8 mouse cellular contexts compared by ENCODE assay signal in the genomic region with DNA sequence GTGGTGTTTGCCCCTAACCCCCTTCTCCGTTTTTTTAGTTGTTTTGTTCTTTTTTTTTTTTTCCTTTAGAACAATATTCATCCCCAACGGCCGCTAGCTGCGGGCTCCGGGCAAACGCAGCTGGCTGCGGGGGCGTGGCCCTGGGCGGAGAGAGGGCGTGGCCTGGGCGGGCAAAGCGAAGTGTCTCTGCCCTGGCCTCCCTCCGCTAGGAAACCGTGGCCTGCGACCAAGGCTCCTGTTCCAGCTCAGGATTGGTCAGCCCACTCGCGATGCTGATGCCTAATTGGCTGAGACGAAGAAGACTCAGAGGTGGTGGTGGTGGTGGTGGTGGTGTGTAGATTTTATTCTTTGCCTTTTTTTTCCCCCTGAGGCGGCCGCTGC. TPM values are rescaled to one million over a fixed set of nuclear protein-coding genes. Genes with fewer than 3 reads are reported as not detected.
DNase-seq lines count a peak whose midpoint lies in the region; ATAC-seq and TF ChIP-seq lines count a peak whose summit lies in the region.

A gene (minus strand): TSS at position 141 of the 381 bp plus-strand sequence.

- WGBS in embryonic facial prominence, embryonic 13.5 days: under 1% methylated on average over 20 of the region's 20 CpGs
- WGBS in heart, adult 2 months: under 1% methylated on average over 20 of the region's 20 CpGs
- whole genome bisulfite sequencing in limb, embryonic 13.5 days: 0% methylated on average over 20 of the region's 20 CpGs
- WGBS in midbrain, embryonic 16.5 days: 0% methylated on average over 20 of the region's 20 CpGs

- H3K27me3 ChIP-seq in embryonic facial prominence, embryonic 13.5 days: peaks cover 18% of the 10 kb centered on the region; the same call in 1 of the 2 replicates
- peaks cover 5% of the 10 kb centered on the region; the same call in 1 of the 2 replicates for H3K27me3 ChIP-seq in heart, adult 2 months (ENCODE audit: control insufficient read depth, insufficient read depth, low read length)
- H3K27me3 ChIP-seq in limb, embryonic 13.5 days: peaks cover 31% of the 10 kb centered on the region
- no peaks in the 10 kb centered on the region for H3K27me3 ChIP-seq in midbrain, embryonic 16.5 days (ENCODE audit: control insufficient read depth, insufficient read depth, low read depth, low read length)

- no peaks in the 10 kb centered on the region for H3K9me3 ChIP-seq in embryonic facial prominence, embryonic 13.5 days
- no peaks in the 10 kb centered on the region for H3K9me3 ChIP-seq in limb, embryonic 13.5 days
- H3K9me3 ChIP-seq in midbrain, embryonic 16.5 days (replicated peaks; ENCODE audit: control insufficient read depth, low read length, poor library complexity, severe bottlenecking): no peaks in the 10 kb centered on the region

- peak within 1 kb of the TSS; percentile 52 for H3K4me3 ChIP-seq in embryonic facial prominence, embryonic 13.5 days
- H3K4me3 ChIP-seq in heart, adult 2 months: peak within 1 kb of the TSS; percentile 53
- H3K4me3 ChIP-seq in limb, embryonic 13.5 days: peak within 1 kb of the TSS; percentile 59
- peak within 1 kb of the TSS; percentile 46 for H3K4me3 ChIP-seq in midbrain, embryonic 16.5 days (ENCODE audit: low read depth, low read length)

- no peaks in the 10 kb centered on the region for H3K36me3 ChIP-seq in embryonic facial prominence, embryonic 13.5 days
- H3K36me3 ChIP-seq in heart, adult 2 months (ENCODE audit: control insufficient read depth, insufficient read depth, low read length): no peaks in the 10 kb centered on the region
- H3K36me3 ChIP-seq in limb, embryonic 13.5 days: no peaks in the 10 kb centered on the region
- no peaks in the 10 kb centered on the region for H3K36me3 ChIP-seq in midbrain, embryonic 16.5 days (ENCODE audit: control insufficient read depth, insufficient read depth, low read length)

- no peak for TF ChIP-seq EP300 in heart, adult 2 months (IDR thresholded peaks at IDR 0.05; ENCODE audit: insufficient read depth, low read depth, low read length)

- H3K79me2 ChIP-seq in heart, adult 2 months (replicated peaks; ENCODE audit: control insufficient read depth, insufficient read depth, low read length): no peaks in the 10 kb centered on the region

- peak; percentile 15; the same call in 1 of the 2 replicates for TF ChIP-seq CTCF in heart, adult 2 months (IDR thresholded peaks at IDR 0.05)

- peak; percentile 85 for ATAC-seq in embryonic facial prominence, embryonic 13.5 days (ENCODE audit: insufficient number of reproducible peaks, insufficient read depth, low FRiP score, low TSS enrichment, low read depth)
- ATAC-seq in limb, embryonic 13.5 days (ENCODE audit: low FRiP score, low read depth): peak; percentile 78
- ATAC-seq in midbrain, embryonic 16.5 days: peak; percentile 91

- intact Hi-C loops in heart, adult 2 months (cut with DNase I): loop anchor here (5.0 kb wide), 2 partner anchors 85 to 110 kb away; no protein-coding TSS in a partner anchor

- peak within 1 kb of the TSS; percentile 96 for H3K4me2 ChIP-seq in embryonic facial prominence, embryonic 13.5 days
- peak within 1 kb of the TSS; percentile 94 for H3K4me2 ChIP-seq in limb, embryonic 13.5 days (replicated peaks)
- H3K4me2 ChIP-seq in midbrain, embryonic 16.5 days (ENCODE audit: low read length): peak within 1 kb of the TSS; percentile 89

- DNase-seq in 3134 (ENCODE audit: extremely low read depth, insufficient read length, low spot score): peak; percentile 58
- DNase-seq in adrenal gland, postnatal 36 days: peak; percentile 99
- DNase-seq in heart, adult 2 months: peak; percentile 94 to 98
- DNase-seq in kidney, adult 8-10 months: peak; percentile 88 to 93
- peak; percentile 84 to 89 for DNase-seq in spleen, postnatal 14 days (ENCODE audit: low spot score in 2 of 2)

- H3K27ac ChIP-seq in embryonic facial prominence, embryonic 13.5 days: no peak within 1 kb of the TSS
- no peak within 1 kb of the TSS for H3K27ac ChIP-seq in heart, adult 2 months
- H3K27ac ChIP-seq in limb, embryonic 13.5 days: peak within 1 kb of the TSS; percentile 28; the same call in 1 of the 2 replicates
- peak within 1 kb of the TSS; percentile 43 for H3K27ac ChIP-seq in midbrain, embryonic 16.5 days (ENCODE audit: low read length)

- H3K4me1 ChIP-seq in embryonic facial prominence, embryonic 13.5 days: peaks cover 74% of the 10 kb centered on the region
- H3K4me1 ChIP-seq in heart, adult 2 months (ENCODE audit: control insufficient read depth, insufficient read depth, low read length): no peaks in the 10 kb centered on the region
- peaks cover 70% of the 10 kb centered on the region for H3K4me1 ChIP-seq in limb, embryonic 13.5 days
- H3K4me1 ChIP-seq in midbrain, embryonic 16.5 days (ENCODE audit: control insufficient read depth, insufficient read depth, low read length): peaks cover 54% of the 10 kb centered on the region

- H3K9ac ChIP-seq in embryonic facial prominence, embryonic 13.5 days: peak within 1 kb of the TSS; percentile 70
- H3K9ac ChIP-seq in heart, adult 2 months (ENCODE audit: low read depth, low read length): peak within 1 kb of the TSS; percentile 29; the same call in 1 of the 2 replicates
- peak within 1 kb of the TSS; percentile 73 for H3K9ac ChIP-seq in limb, embryonic 13.5 days
- peak within 1 kb of the TSS; percentile 66 for H3K9ac ChIP-seq in midbrain, embryonic 16.5 days (ENCODE audit: low read depth, low read length)

- no peak for TF ChIP-seq POLR2A in heart, adult 2 months (IDR thresholded peaks at IDR 0.05; ENCODE audit: insufficient read depth, low read depth, low read length)

RNA-seq across cellular contexts. Expression of the gene that starts here (rescaled TPM):
- total RNA-seq in adrenal gland, postnatal 36 days (2021): 100 to 1,000 TPM in 1 of 2 experiments, 10 to 100 TPM in 1; 94.4 to 104 TPM
- 15.2 and 15.8 TPM in 2 replicates for polyA plus RNA-seq in embryonic facial prominence, embryonic 13.5 days (2015; fragmentation: Nextera tagmentation; extraction: Ambion mirVana)
- total RNA-seq in heart, adult 2 months (2021): 10 to 100 TPM; 60.1 to 60.8 TPM
- 6.6 and 9.5 TPM in 2 replicates for polyA plus RNA-seq in heart, adult 2 months (2012; rRNA removed)
- polyA plus RNA-seq in limb, embryonic 13.5 days (2015; fragmentation: Nextera tagmentation; extraction: Ambion mirVana): 13.9 and 14.3 TPM in 2 replicates
- polyA plus RNA-seq in midbrain, embryonic 16.5 days (2015; fragmentation: Nextera tagmentation; extraction: Ambion mirVana): 13.0 and 13.6 TPM in 2 replicates

Comparison
In these comparisons a context has a peak if more than half of its experiments do, and no peak if none do; other contexts are left out.
1. H3K27ac ChIP-seq: peak in limb, embryonic 13.5 days (single experiment) and midbrain, embryonic 16.5 days (single experiment); none in embryonic facial prominence, embryonic 13.5 days (single experiment) and heart, adult 2 months (single experiment).
2. Peak in every context shown above with its lines, with median percentiles within 50 percentile points of each other: DNase-seq, ATAC-seq, H3K4me2 ChIP-seq, H3K4me3 ChIP-seq and H3K9ac ChIP-seq.